Mouse (Mus musculus) heart, embryonic 14.5 days (tissue): ENCODE measurements around the gene Fam114a1. TPM values are rescaled to one million over a fixed set of nuclear protein-coding genes. Genes with fewer than 3 reads are reported as not detected.

Experiments used
- microRNA counts: library from miRNA; unstranded; fragments of <30 nt; microRNA quantifications from one replicate; lab custom pipeline; 2016
- microRNA-seq: library from miRNA; unstranded; fragments of <30 nt; microRNA quantifications from one replicate; pipeline ENCODE4, GENCODE M21; 2016
- polyA plus RNA-seq: library from polyadenylated mRNA; unstranded; fragments of >200 nt; fragmentation: Nextera tagmentation; extraction: Ambion mirVana; gene quantifications from 2 replicates; pipeline ENCODE4 v1.2.1, GENCODE M21; 2014

Fam114a1 gene
- polyA plus RNA-seq, 1 experiment from 2014 or later, result 38.4 TPM

MicroRNAs within 50 kb of the gene (microRNA counts, 519-probe panel; counts per million panel counts)
- microRNA mmu-miR-574-3p (lab: Ali Mortazavi, UCI), result 2,640 counts per million, percentile 71 among the panel's probes with 10 or more counts
- 322 counts per million, percentile 70 among the panel's probes with 10 or more counts for microRNA mmu-miR-574-5p (lab: Ali Mortazavi, UCI)

Small RNA genes lying within 50 kb of the gene (microRNA-seq; reads per million reads assigned to microRNA genes)
- gene Mir574, result 203 reads per million, percentile 60 among the genes with 10 or more reads in this experiment

Other genes with a start within 250 kb of the Fam114a1 start
- gene Klf3, start 166.7 kb upstream of the Fam114a1 start, polyA plus RNA-seq, result 51.9 and 52.1 TPM in 2 replicates
- gene Tlr1, start 36.5 kb upstream of the Fam114a1 start, polyA plus RNA-seq, result 0.58 and 0.93 TPM in 2 replicates
- gene Tlr6, start 10.0 kb upstream of the Fam114a1 start, polyA plus RNA-seq, result 0.74 and 1.0 TPM in 2 replicates
- gene Tmem156, start 122.1 kb downstream of the Fam114a1 start, polyA plus RNA-seq, result 0.23 TPM in 1 of 2 replicates, not detected in the other
- gene Klhl5, start 137.5 kb downstream of the Fam114a1 start, polyA plus RNA-seq, result 17.8 and 20.0 TPM in 2 replicates
- gene Wdr19, start 229.6 kb downstream of the Fam114a1 start, polyA plus RNA-seq, result 8.2 and 9.9 TPM in 2 replicates